Mouse (Mus musculus): ENCODE measurements at regions not wholly inside any gene's neighbourhood (a gene's known extent, or its start where the extent isn't known, plus 50 kb on each side); places are given as distances from the start of the nearest gene placed in this dataset.

- ATAC-seq (ENCODE audit: insufficient number of reproducible peaks, insufficient read depth, low FRiP score, low read depth) = no peak
- Histone ChIP-seq H3K27me3 (ENCODE audit: control insufficient read depth, insufficient read depth, low read length) (no peaks in the 10 kb centered on the region), H3K4me2 (replicated peaks; ENCODE audit: low read depth, low read length) (no peak overlapping the region), H3K4me1 (ENCODE audit: control insufficient read depth, insufficient read depth, low read length) (no peaks in the 10 kb centered on the region), H3K27ac (ENCODE audit: low read length) (no peak overlapping the region), H3K9ac (replicated peaks; ENCODE audit: low read depth, low read length) (no peak overlapping the region), H3K9me3 (ENCODE audit: control insufficient read depth, low read depth, low read length) (no peaks in the 10 kb centered on the region), H3K36me3 (ENCODE audit: control insufficient read depth, insufficient read depth, low read length) (no peaks in the 10 kb centered on the region), H3K4me3 (ENCODE audit: low read depth, low read length) (no peak overlapping the region)
- WGBS = 84% methylated on average over 2 of the region's 2 CpGs
Measured at GRCm38 (mm10) chr3:80311689-80312088, 427.4 kb downstream of the Fam198b start.

GRCm38 (mm10) chr3:80322291-80322690, 438.0 kb downstream of the Fam198b start:
- no peak for ATAC-seq (ENCODE audit: insufficient number of reproducible peaks, insufficient read depth, low FRiP score, low read depth)
- no peaks in the 10 kb centered on the region for H3K4me1 ChIP-seq (ENCODE audit: control insufficient read depth, insufficient read depth, low read length)
- no peaks in the 10 kb centered on the region for H3K36me3 ChIP-seq (ENCODE audit: control insufficient read depth, insufficient read depth, low read length)
- no peaks in the 10 kb centered on the region for H3K9me3 ChIP-seq (ENCODE audit: control insufficient read depth, low read depth, low read length)
- no peaks in the 10 kb centered on the region for H3K27me3 ChIP-seq (ENCODE audit: control insufficient read depth, insufficient read depth, low read length)
- 73% methylated on average over 3 of the region's 3 CpGs for WGBS
- no peak overlapping the region for H3K4me2 ChIP-seq (replicated peaks; ENCODE audit: low read depth, low read length)
- no peak overlapping the region for H3K9ac ChIP-seq (replicated peaks; ENCODE audit: low read depth, low read length)
- H3K27ac ChIP-seq (ENCODE audit: low read length) = no peak overlapping the region
- H3K4me3 ChIP-seq (ENCODE audit: low read depth, low read length) = no peak overlapping the region

- no peaks in the 10 kb centered on the region for H3K4me1 ChIP-seq (ENCODE audit: control insufficient read depth, insufficient read depth, low read length)
- H3K36me3 ChIP-seq (ENCODE audit: control insufficient read depth, insufficient read depth, low read length) = no peaks in the 10 kb centered on the region
- no peaks in the 10 kb centered on the region; the same call in 1 of the 2 replicates for H3K9me3 ChIP-seq (ENCODE audit: control insufficient read depth, low read depth, low read length)
- H3K4me2 ChIP-seq (replicated peaks; ENCODE audit: low read depth, low read length) = no peak overlapping the region
- H3K27me3 ChIP-seq (ENCODE audit: control insufficient read depth, insufficient read depth, low read length) = no peaks in the 10 kb centered on the region
- WGBS = 78% methylated on average over 2 of the region's 2 CpGs
- no peak overlapping the region for H3K4me3 ChIP-seq (ENCODE audit: low read depth, low read length)
- H3K27ac ChIP-seq (ENCODE audit: low read length) = no peak overlapping the region
- ATAC-seq (ENCODE audit: insufficient number of reproducible peaks, insufficient read depth, low FRiP score, low read depth) = no peak
- no peak overlapping the region for H3K9ac ChIP-seq (replicated peaks; ENCODE audit: low read depth, low read length)
Measured at GRCm38 (mm10) chr3:80324726-80325125, 440.4 kb downstream of the Fam198b start.

DNA sequence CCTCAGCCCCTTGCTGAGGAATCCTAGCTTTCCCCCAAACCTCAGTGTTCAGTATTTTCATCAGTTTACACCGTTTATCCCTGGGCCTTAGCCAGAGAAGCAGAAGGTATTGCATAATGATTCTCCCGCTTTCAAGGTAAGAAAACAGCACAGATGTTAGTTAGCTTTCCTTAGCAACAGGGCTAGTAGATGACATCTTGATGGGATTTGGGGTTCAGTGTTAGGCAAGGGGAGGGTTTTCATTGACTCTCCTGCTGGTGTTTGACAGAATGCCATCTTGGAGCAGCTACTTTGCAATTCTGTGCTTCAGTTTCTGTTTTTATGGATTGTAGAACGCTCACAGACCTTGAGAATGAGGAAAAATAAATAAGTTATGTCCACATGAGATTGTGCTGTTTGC, 447.4 kb downstream of the Fam198b start:
- Histone ChIP-seq H3K27me3 (ENCODE audit: control insufficient read depth, insufficient read depth, low read length) (no peaks in the 10 kb centered on the region), H3K4me3 (ENCODE audit: low read depth, low read length) (no peak overlapping the region), H3K4me1 (ENCODE audit: control insufficient read depth, insufficient read depth, low read length) (no peaks in the 10 kb centered on the region), H3K9ac (replicated peaks; ENCODE audit: low read depth, low read length) (no peak overlapping the region), H3K4me2 (replicated peaks; ENCODE audit: low read depth, low read length) (no peak overlapping the region), H3K36me3 (ENCODE audit: control insufficient read depth, insufficient read depth, low read length) (no peaks in the 10 kb centered on the region), H3K27ac (ENCODE audit: low read length) (no peak overlapping the region), H3K9me3 (ENCODE audit: control insufficient read depth, low read depth, low read length) (no peaks in the 10 kb centered on the region; the same call in 1 of the 2 replicates)
- no peak for ATAC-seq (ENCODE audit: insufficient number of reproducible peaks, insufficient read depth, low FRiP score, low read depth)
- WGBS = 65% methylated on average over 3 of the region's 3 CpGs

DNA sequence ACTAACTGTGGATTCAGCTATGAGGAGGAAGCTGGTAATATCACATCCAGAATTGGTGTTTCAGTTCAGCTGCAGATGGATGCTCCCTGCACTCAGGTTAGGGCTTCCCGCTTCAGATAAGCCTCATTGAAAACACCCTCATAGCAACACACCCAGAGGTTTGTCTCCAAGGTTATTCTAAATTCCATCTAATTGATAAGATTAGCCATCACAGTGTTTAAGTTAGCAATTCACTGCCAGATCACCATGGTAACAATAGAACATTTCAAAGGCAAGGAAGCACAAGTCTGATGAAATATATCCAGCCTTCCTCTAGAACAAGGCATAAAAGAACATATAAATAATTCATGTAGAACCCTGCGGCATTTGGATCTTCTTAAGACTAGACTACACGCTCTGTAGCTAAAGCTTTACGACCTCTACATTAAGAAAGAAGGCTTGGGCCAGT, 450.1 kb downstream of the Fam198b start:
- no peak for ATAC-seq (ENCODE audit: insufficient number of reproducible peaks, insufficient read depth, low FRiP score, low read depth)
- Histone ChIP-seq H3K4me1 (ENCODE audit: control insufficient read depth, insufficient read depth, low read length) (no peaks in the 10 kb centered on the region), H3K27ac (ENCODE audit: low read length) (no peak overlapping the region), H3K9me3 (ENCODE audit: control insufficient read depth, low read depth, low read length) (no peaks in the 10 kb centered on the region), H3K9ac (replicated peaks; ENCODE audit: low read depth, low read length) (no peak overlapping the region), H3K4me3 (ENCODE audit: low read depth, low read length) (no peak overlapping the region), H3K27me3 (ENCODE audit: control insufficient read depth, insufficient read depth, low read length) (no peaks in the 10 kb centered on the region), H3K36me3 (ENCODE audit: control insufficient read depth, insufficient read depth, low read length) (no peaks in the 10 kb centered on the region), H3K4me2 (replicated peaks; ENCODE audit: low read depth, low read length) (no peak overlapping the region)
- WGBS = 66% methylated on average over 4 of the region's 4 CpGs

- H3K27me3 ChIP-seq (ENCODE audit: control insufficient read depth, insufficient read depth, low read length) = no peaks in the 10 kb centered on the region
- no peaks in the 10 kb centered on the region for H3K4me1 ChIP-seq (ENCODE audit: control insufficient read depth, insufficient read depth, low read length)
- H3K27ac ChIP-seq (ENCODE audit: low read length) = no peak overlapping the region
- H3K9ac ChIP-seq (replicated peaks; ENCODE audit: low read depth, low read length) = no peak overlapping the region
- H3K4me3 ChIP-seq (ENCODE audit: low read depth, low read length) = no peak overlapping the region
- H3K36me3 ChIP-seq (ENCODE audit: control insufficient read depth, insufficient read depth, low read length) = no peaks in the 10 kb centered on the region
- ATAC-seq (ENCODE audit: insufficient number of reproducible peaks, insufficient read depth, low FRiP score, low read depth) = no peak
- WGBS = 92% methylated on average over 8 of the region's 8 CpGs
- H3K4me2 ChIP-seq (replicated peaks; ENCODE audit: low read depth, low read length) = no peak overlapping the region
- H3K9me3 ChIP-seq (ENCODE audit: control insufficient read depth, low read depth, low read length) = no peaks in the 10 kb centered on the region
Measured at GRCm38 (mm10) chr3:80336123-80336674, 451.9 kb downstream of the Fam198b start.

DNA sequence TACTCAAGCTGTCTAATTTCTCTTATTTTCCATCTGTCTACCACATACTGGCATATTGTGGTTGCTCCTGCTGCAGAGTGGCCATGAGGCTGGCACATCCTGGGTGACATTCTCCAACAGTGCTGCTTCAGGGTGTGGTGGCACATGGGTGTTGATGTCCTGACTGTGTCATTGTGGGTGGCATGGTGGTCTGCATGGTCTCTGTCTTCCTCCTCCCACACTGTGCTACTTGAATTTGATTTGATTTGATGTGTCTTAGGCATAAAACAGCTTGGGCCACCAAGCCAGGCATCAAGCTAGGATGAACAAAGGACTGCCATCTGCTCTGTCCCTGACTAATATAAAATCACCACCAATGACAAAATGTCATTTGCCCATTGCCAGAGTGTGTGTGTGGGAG, 434.7 kb downstream of the Gria2 start:
- Histone ChIP-seq H3K4me3 (ENCODE audit: low read depth, low read length) (no peak overlapping the region), H3K4me1 (ENCODE audit: control insufficient read depth, insufficient read depth, low read length) (no peaks in the 10 kb centered on the region), H3K27ac (ENCODE audit: low read length) (no peak overlapping the region), H3K9me3 (ENCODE audit: control insufficient read depth, low read depth, low read length) (no peaks in the 10 kb centered on the region), H3K27me3 (ENCODE audit: control insufficient read depth, insufficient read depth, low read length) (no peaks in the 10 kb centered on the region), H3K4me2 (replicated peaks; ENCODE audit: low read depth, low read length) (no peak overlapping the region), H3K9ac (replicated peaks; ENCODE audit: low read depth, low read length) (no peak overlapping the region), H3K36me3 (ENCODE audit: control insufficient read depth, insufficient read depth, low read length) (no peaks in the 10 kb centered on the region)
- ATAC-seq (ENCODE audit: insufficient number of reproducible peaks, insufficient read depth, low FRiP score, low read depth) = no peak

- H3K36me3 ChIP-seq (ENCODE audit: control insufficient read depth, insufficient read depth, low read length) = no peaks in the 10 kb centered on the region
- no peaks in the 10 kb centered on the region for H3K9me3 ChIP-seq (ENCODE audit: control insufficient read depth, low read depth, low read length)
- H3K27me3 ChIP-seq (ENCODE audit: control insufficient read depth, insufficient read depth, low read length) = no peaks in the 10 kb centered on the region
- no peak for ATAC-seq (ENCODE audit: insufficient number of reproducible peaks, insufficient read depth, low FRiP score, low read depth)
- H3K27ac ChIP-seq (ENCODE audit: low read length) = no peak overlapping the region
- 67% methylated on average over 4 of the region's 4 CpGs for WGBS
- no peak overlapping the region for H3K4me2 ChIP-seq (replicated peaks; ENCODE audit: low read depth, low read length)
- H3K9ac ChIP-seq (replicated peaks; ENCODE audit: low read depth, low read length) = no peak overlapping the region
- H3K4me1 ChIP-seq (ENCODE audit: control insufficient read depth, insufficient read depth, low read length) = no peaks in the 10 kb centered on the region
- H3K4me3 ChIP-seq (ENCODE audit: low read depth, low read length) = no peak overlapping the region
Measured at GRCm38 (mm10) chr3:80369214-80369941, 433.3 kb downstream of the Gria2 start.

DNA sequence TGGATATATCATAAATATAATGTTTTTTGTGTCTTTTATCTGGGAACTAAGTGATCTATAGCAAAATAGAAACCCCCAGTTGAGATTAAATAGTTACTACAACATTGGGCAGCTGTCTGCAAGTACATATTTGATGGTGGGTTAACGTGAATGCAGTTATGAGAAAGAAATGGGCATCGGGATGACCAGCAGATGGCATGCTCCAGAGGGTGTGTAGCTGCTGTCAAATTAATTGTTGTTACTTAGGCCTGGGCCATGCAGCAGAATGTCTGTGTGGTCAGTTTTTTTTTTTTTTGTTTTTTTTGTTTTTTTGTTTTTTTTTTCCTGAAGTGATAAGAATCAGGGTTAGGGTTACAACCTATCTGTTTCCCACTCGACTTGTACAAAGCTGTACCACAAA, 430.2 kb downstream of the Gria2 start:
- Histone ChIP-seq H3K27me3 (ENCODE audit: control insufficient read depth, insufficient read depth, low read length) (no peaks in the 10 kb centered on the region), H3K9me3 (ENCODE audit: control insufficient read depth, low read depth, low read length) (no peaks in the 10 kb centered on the region), H3K9ac (replicated peaks; ENCODE audit: low read depth, low read length) (no peak overlapping the region), H3K27ac (ENCODE audit: low read length) (no peak overlapping the region), H3K36me3 (ENCODE audit: control insufficient read depth, insufficient read depth, low read length) (no peaks in the 10 kb centered on the region), H3K4me1 (ENCODE audit: control insufficient read depth, insufficient read depth, low read length) (no peaks in the 10 kb centered on the region), H3K4me2 (replicated peaks; ENCODE audit: low read depth, low read length) (no peak overlapping the region), H3K4me3 (ENCODE audit: low read depth, low read length) (no peak overlapping the region)
- WGBS = 75% methylated on average over 3 of the region's 3 CpGs
- no peak for ATAC-seq (ENCODE audit: insufficient number of reproducible peaks, insufficient read depth, low FRiP score, low read depth)

Measured in stomach, embryonic 14.5 days (tissue).